In genomic region chr8:105446127-105446552, GRCm38 (mm10) we compare ENCODE assay signal across 8 mouse cellular contexts. TPM values are rescaled to one million over a fixed set of nuclear protein-coding genes. Genes with fewer than 3 reads are reported as not detected.
A peak's percentile ranks its signal among the peaks of the same experiment; 100 is the strongest.
DNase-seq lines count a peak whose midpoint lies in the region; ATAC-seq lines count a peak whose summit lies in the region.

No protein-coding gene starts in this region.

- no peaks in the 10 kb centered on the region for H3K36me3 ChIP-seq in kidney, embryonic 14.5 days (ENCODE audit: control insufficient read depth, insufficient read depth, low read length)
- H3K36me3 ChIP-seq in embryonic facial prominence, embryonic 11.5 days (replicated peaks; ENCODE audit: control insufficient read depth, insufficient read depth, low read depth, low read length) = no peaks in the 10 kb centered on the region
- no peaks in the 10 kb centered on the region for H3K36me3 ChIP-seq in hindbrain, embryonic 15.5 days
- no peaks in the 10 kb centered on the region for H3K36me3 ChIP-seq in neural tube, embryonic 12.5 days
- no peaks in the 10 kb centered on the region for H3K36me3 ChIP-seq in intestine, embryonic 15.5 days

- no peak overlapping the region for H3K9ac ChIP-seq in kidney, embryonic 14.5 days (ENCODE audit: low read depth, low read length)
- no peak overlapping the region for H3K9ac ChIP-seq in embryonic facial prominence, embryonic 11.5 days (replicated peaks; ENCODE audit: low read length)
- no peak overlapping the region for H3K9ac ChIP-seq in hindbrain, embryonic 15.5 days
- H3K9ac ChIP-seq in neural tube, embryonic 12.5 days = no peak overlapping the region
- H3K9ac ChIP-seq in intestine, embryonic 15.5 days = no peak overlapping the region

- H3K27me3 ChIP-seq in kidney, embryonic 14.5 days (ENCODE audit: control insufficient read depth, insufficient read depth, low read length) = no peaks in the 10 kb centered on the region
- no peaks in the 10 kb centered on the region for H3K27me3 ChIP-seq in embryonic facial prominence, embryonic 11.5 days (ENCODE audit: control insufficient read depth, insufficient read depth, low read length)
- no peaks in the 10 kb centered on the region for H3K27me3 ChIP-seq in hindbrain, embryonic 15.5 days
- no peaks in the 10 kb centered on the region for H3K27me3 ChIP-seq in neural tube, embryonic 12.5 days (replicated peaks)
- H3K27me3 ChIP-seq in intestine, embryonic 15.5 days (replicated peaks) = no peaks in the 10 kb centered on the region

- no peak overlapping the region for H3K27ac ChIP-seq in kidney, embryonic 14.5 days (ENCODE audit: low read depth, low read length)
- H3K27ac ChIP-seq in embryonic facial prominence, embryonic 11.5 days (replicated peaks; ENCODE audit: low read depth, low read length) = no peak overlapping the region
- peak overlapping the region; percentile 56 for H3K27ac ChIP-seq in hindbrain, embryonic 15.5 days (replicated peaks)
- peak overlapping the region; percentile 48; the same call in 1 of the 2 replicates for H3K27ac ChIP-seq in neural tube, embryonic 12.5 days
- H3K27ac ChIP-seq in intestine, embryonic 15.5 days = no peak overlapping the region

- H3K4me1 ChIP-seq in kidney, embryonic 14.5 days (ENCODE audit: control insufficient read depth, insufficient read depth, low read length) = no peaks in the 10 kb centered on the region
- no peaks in the 10 kb centered on the region for H3K4me1 ChIP-seq in embryonic facial prominence, embryonic 11.5 days (ENCODE audit: control insufficient read depth, insufficient read depth, low read length)
- peaks cover 14% of the 10 kb centered on the region for H3K4me1 ChIP-seq in hindbrain, embryonic 15.5 days (replicated peaks)
- H3K4me1 ChIP-seq in neural tube, embryonic 12.5 days = peaks cover 11% of the 10 kb centered on the region
- no peaks in the 10 kb centered on the region for H3K4me1 ChIP-seq in intestine, embryonic 15.5 days (replicated peaks)

- H3K4me2 ChIP-seq in kidney, embryonic 14.5 days (replicated peaks; ENCODE audit: low read depth, low read length) = no peak overlapping the region
- no peak overlapping the region for H3K4me2 ChIP-seq in embryonic facial prominence, embryonic 11.5 days (ENCODE audit: low read depth, low read length)
- peak overlapping the region; percentile 22 for H3K4me2 ChIP-seq in hindbrain, embryonic 15.5 days
- H3K4me2 ChIP-seq in neural tube, embryonic 12.5 days (replicated peaks) = peak overlapping the region; percentile 30
- H3K4me2 ChIP-seq in intestine, embryonic 15.5 days (replicated peaks) = no peak overlapping the region

- no peak for DNase-seq in kidney, adult 18-20 months
- peak; percentile 63 for DNase-seq in embryonic facial prominence, embryonic 11.5 days (ENCODE audit: low spot score)
- no peak for DNase-seq in frontal cortex, adult 2 months (ENCODE audit: extremely low spot score in 1 of 2, low spot score in 1 of 2)
- no peak for DNase-seq in lung, adult 18-20 months

- ATAC-seq in kidney, embryonic 14.5 days (ENCODE audit: low FRiP score, low TSS enrichment) = 0 out of 2 replicates have a peak, but pooled peaks have one; percentile 28
- no peak for ATAC-seq in embryonic facial prominence, embryonic 11.5 days (replicated peaks; ENCODE audit: insufficient number of reproducible peaks, low FRiP score, low TSS enrichment, low read depth)
- no peak for ATAC-seq in hindbrain, embryonic 15.5 days (ENCODE audit: low FRiP score, low read depth)
- ATAC-seq in neural tube, embryonic 12.5 days (ENCODE audit: low FRiP score, low read depth) = peak; percentile 72
- no peak for ATAC-seq in intestine, embryonic 15.5 days

- WGBS in kidney, embryonic 14.5 days = 24% methylated on average over 4 of the region's 4 CpGs
- 19% methylated on average over 4 of the region's 4 CpGs for WGBS in embryonic facial prominence, embryonic 11.5 days
- WGBS in hindbrain, embryonic 15.5 days = 9% methylated on average over 4 of the region's 4 CpGs
- 5% methylated on average over 4 of the region's 4 CpGs for WGBS in neural tube, embryonic 12.5 days
- 24% methylated on average over 4 of the region's 4 CpGs for WGBS in intestine, embryonic 15.5 days

- H3K4me3 ChIP-seq in kidney, embryonic 14.5 days (ENCODE audit: low read length) = no peak overlapping the region
- no peak overlapping the region for H3K4me3 ChIP-seq in embryonic facial prominence, embryonic 11.5 days (ENCODE audit: low read depth, low read length)
- H3K4me3 ChIP-seq in hindbrain, embryonic 15.5 days = no peak overlapping the region
- no peak overlapping the region for H3K4me3 ChIP-seq in neural tube, embryonic 12.5 days
- no peak overlapping the region for H3K4me3 ChIP-seq in intestine, embryonic 15.5 days (replicated peaks)

- no peaks in the 10 kb centered on the region for H3K9me3 ChIP-seq in kidney, embryonic 14.5 days (ENCODE audit: control insufficient read depth, low read length)
- no peaks in the 10 kb centered on the region for H3K9me3 ChIP-seq in embryonic facial prominence, embryonic 11.5 days (replicated peaks; ENCODE audit: control insufficient read depth, low read length)
- no peaks in the 10 kb centered on the region for H3K9me3 ChIP-seq in hindbrain, embryonic 15.5 days
- no peaks in the 10 kb centered on the region for H3K9me3 ChIP-seq in neural tube, embryonic 12.5 days
- H3K9me3 ChIP-seq in intestine, embryonic 15.5 days = no peaks in the 10 kb centered on the region

RNA-seq across cellular contexts. Expression of gene Tppp3, which starts 25.2 kb away (rescaled TPM):
- 18.3 and 22.3 TPM in 2 replicates for polyA plus RNA-seq in kidney, embryonic 14.5 days (2014; fragmentation: Nextera tagmentation; extraction: Ambion mirVana)
- polyA plus RNA-seq in embryonic facial prominence, embryonic 11.5 days (2014; fragmentation: Nextera tagmentation; extraction: Ambion mirVana) = 49.5 and 59.1 TPM in 2 replicates
- 197 and 207 TPM in 2 replicates for polyA plus RNA-seq in hindbrain, embryonic 15.5 days (2015; fragmentation: Nextera tagmentation; extraction: Ambion mirVana)
- polyA plus RNA-seq in neural tube, embryonic 12.5 days (2016; fragmentation: Nextera tagmentation; extraction: Ambion mirVana) = 242 and 246 TPM in 2 replicates
- polyA plus RNA-seq in intestine, embryonic 15.5 days (2015; fragmentation: Nextera tagmentation; extraction: Ambion mirVana) = 38.1 and 39.3 TPM in 2 replicates
- 66.7 and 76.4 TPM in 2 replicates for polyA plus RNA-seq in frontal cortex, adult 2 months (2012; rRNA removed)

RNA-seq across cellular contexts. Expression of gene Lrrc36, which starts 32.8 kb away (rescaled TPM):
- polyA plus RNA-seq in kidney, embryonic 14.5 days (2014; fragmentation: Nextera tagmentation; extraction: Ambion mirVana) = 0.21 TPM in 1 of 2 replicates, not detected in the other
- polyA plus RNA-seq in embryonic facial prominence, embryonic 11.5 days (2014; fragmentation: Nextera tagmentation; extraction: Ambion mirVana) = 0.39 and 0.49 TPM in 2 replicates
- 0.75 and 1.3 TPM in 2 replicates for polyA plus RNA-seq in hindbrain, embryonic 15.5 days (2015; fragmentation: Nextera tagmentation; extraction: Ambion mirVana)
- polyA plus RNA-seq in neural tube, embryonic 12.5 days (2016; fragmentation: Nextera tagmentation; extraction: Ambion mirVana) = 1.6 and 1.8 TPM in 2 replicates
- 0.24 and 0.26 TPM in 2 replicates for polyA plus RNA-seq in intestine, embryonic 15.5 days (2015; fragmentation: Nextera tagmentation; extraction: Ambion mirVana)
- 0.34 and 0.53 TPM in 2 replicates for polyA plus RNA-seq in frontal cortex, adult 2 months (2012; rRNA removed)

RNA-seq across cellular contexts. Expression of gene Kctd19, which starts 32.8 kb away (rescaled TPM):
- polyA plus RNA-seq in kidney, embryonic 14.5 days (2014; fragmentation: Nextera tagmentation; extraction: Ambion mirVana) = not detected in 2 replicates
- not detected in 2 replicates for polyA plus RNA-seq in embryonic facial prominence, embryonic 11.5 days (2014; fragmentation: Nextera tagmentation; extraction: Ambion mirVana)
- not detected in 2 replicates for polyA plus RNA-seq in hindbrain, embryonic 15.5 days (2015; fragmentation: Nextera tagmentation; extraction: Ambion mirVana)
- polyA plus RNA-seq in neural tube, embryonic 12.5 days (2016; fragmentation: Nextera tagmentation; extraction: Ambion mirVana) = not detected in 2 replicates
- 0.05 TPM in 1 of 2 replicates, not detected in the other for polyA plus RNA-seq in intestine, embryonic 15.5 days (2015; fragmentation: Nextera tagmentation; extraction: Ambion mirVana)
- not detected in 2 replicates for polyA plus RNA-seq in frontal cortex, adult 2 months (2012; rRNA removed)

RNA-seq across cellular contexts. Expression of gene Zdhhc1, which starts 50.6 kb away (rescaled TPM):
- polyA plus RNA-seq in kidney, embryonic 14.5 days (2014; fragmentation: Nextera tagmentation; extraction: Ambion mirVana) = 27.4 and 37.3 TPM in 2 replicates
- 15.0 and 17.9 TPM in 2 replicates for polyA plus RNA-seq in embryonic facial prominence, embryonic 11.5 days (2014; fragmentation: Nextera tagmentation; extraction: Ambion mirVana)
- 39.8 and 41.9 TPM in 2 replicates for polyA plus RNA-seq in hindbrain, embryonic 15.5 days (2015; fragmentation: Nextera tagmentation; extraction: Ambion mirVana)
- polyA plus RNA-seq in neural tube, embryonic 12.5 days (2016; fragmentation: Nextera tagmentation; extraction: Ambion mirVana) = 29.0 and 30.7 TPM in 2 replicates
- polyA plus RNA-seq in intestine, embryonic 15.5 days (2015; fragmentation: Nextera tagmentation; extraction: Ambion mirVana) = 20.1 and 22.6 TPM in 2 replicates
- 75.3 and 75.7 TPM in 2 replicates for polyA plus RNA-seq in frontal cortex, adult 2 months (2012; rRNA removed)

Comparison
In these comparisons a context has a peak if more than half of its experiments do, and no peak if none do; other contexts are left out.
1. ATAC-seq: peak in kidney, embryonic 14.5 days (single experiment) and neural tube, embryonic 12.5 days (single experiment); none in embryonic facial prominence, embryonic 11.5 days (single experiment), hindbrain, embryonic 15.5 days (single experiment) and intestine, embryonic 15.5 days (single experiment).
2. H3K27ac ChIP-seq: peak in hindbrain, embryonic 15.5 days (single experiment) and neural tube, embryonic 12.5 days (single experiment); none in kidney, embryonic 14.5 days (single experiment), embryonic facial prominence, embryonic 11.5 days (single experiment) and intestine, embryonic 15.5 days (single experiment).
3. H3K4me2 ChIP-seq: peak in hindbrain, embryonic 15.5 days (single experiment) and neural tube, embryonic 12.5 days (single experiment); none in kidney, embryonic 14.5 days (single experiment), embryonic facial prominence, embryonic 11.5 days (single experiment) and intestine, embryonic 15.5 days (single experiment).